Mouse (Mus musculus): Measurements from ENCODE around the gene Mpzl2. TPM values are rescaled to one million over a fixed set of nuclear protein-coding genes. Genes with fewer than 3 reads are reported as not detected.

Gene Mpzl2
- polyA plus RNA-seq, 1 experiment from 2014 or later: 46.2 TPM

GRCm38 (mm10) chr9:45088040-45088439 is 48.4 kb downstream of the Mpzl2 start:
- no peaks in the 10 kb centered on the region for H3K4me1 ChIP-seq (ENCODE audit: control insufficient read depth, insufficient read depth, low read length)
- no peak overlapping the region for H3K9ac ChIP-seq (ENCODE audit: low read length)
- H3K27ac ChIP-seq (ENCODE audit: low read length): no peak overlapping the region
- ATAC-seq (ENCODE audit: insufficient read depth, low FRiP score): no peak
- H3K4me3 ChIP-seq (replicated peaks; ENCODE audit: low read length): no peak overlapping the region
- no peaks in the 10 kb centered on the region for H3K9me3 ChIP-seq (replicated peaks; ENCODE audit: control insufficient read depth, low read length)
- H3K36me3 ChIP-seq (ENCODE audit: control insufficient read depth, insufficient read depth, low read length): no peaks in the 10 kb centered on the region
- no peak overlapping the region for H3K4me2 ChIP-seq (ENCODE audit: low read depth, low read length)
- no peaks in the 10 kb centered on the region for H3K27me3 ChIP-seq (ENCODE audit: control insufficient read depth, insufficient read depth, low read length)

GRCm38 (mm10) chr9:45090811-45091210 is 51.2 kb downstream of the Mpzl2 start:
- Histone ChIP-seq H3K4me1 (ENCODE audit: control insufficient read depth, insufficient read depth, low read length) (no peaks in the 10 kb centered on the region), H3K27ac (ENCODE audit: low read length) (no peak overlapping the region), H3K36me3 (ENCODE audit: control insufficient read depth, insufficient read depth, low read length) (no peaks in the 10 kb centered on the region), H3K27me3 (ENCODE audit: control insufficient read depth, insufficient read depth, low read length) (no peaks in the 10 kb centered on the region), H3K4me2 (ENCODE audit: low read depth, low read length) (no peak overlapping the region), H3K9ac (ENCODE audit: low read length) (no peak overlapping the region), H3K9me3 (replicated peaks; ENCODE audit: control insufficient read depth, low read length) (no peaks in the 10 kb centered on the region), H3K4me3 (replicated peaks; ENCODE audit: low read length) (no peak overlapping the region)
- 61% methylated on average over 3 of the region's 3 CpGs for WGBS
- no peak for ATAC-seq (ENCODE audit: insufficient read depth, low FRiP score)

GRCm38 (mm10) chr9:45092641-45093040 is 53.0 kb downstream of the Mpzl2 start:
- Histone ChIP-seq H3K36me3 (ENCODE audit: control insufficient read depth, insufficient read depth, low read length) (no peaks in the 10 kb centered on the region), H3K27ac (ENCODE audit: low read length) (peak overlapping the region; percentile 7; the same call in 1 of the 2 replicates), H3K4me3 (replicated peaks; ENCODE audit: low read length) (no peak overlapping the region), H3K9me3 (replicated peaks; ENCODE audit: control insufficient read depth, low read length) (no peaks in the 10 kb centered on the region), H3K4me1 (ENCODE audit: control insufficient read depth, insufficient read depth, low read length) (no peaks in the 10 kb centered on the region), H3K4me2 (ENCODE audit: low read depth, low read length) (no peak overlapping the region), H3K27me3 (ENCODE audit: control insufficient read depth, insufficient read depth, low read length) (no peaks in the 10 kb centered on the region), H3K9ac (ENCODE audit: low read length) (no peak overlapping the region)
- WGBS: 59% methylated on average over 4 of the region's 4 CpGs
- ATAC-seq (ENCODE audit: insufficient read depth, low FRiP score): no peak

GRCm38 (mm10) chr9:45095149-45095937 is 55.7 kb downstream of the Mpzl2 start:
- Histone ChIP-seq H3K4me2 (ENCODE audit: low read depth, low read length) (no peak overlapping the region), H3K4me3 (replicated peaks; ENCODE audit: low read length) (no peak overlapping the region), H3K9me3 (replicated peaks; ENCODE audit: control insufficient read depth, low read length) (no peaks in the 10 kb centered on the region), H3K27me3 (ENCODE audit: control insufficient read depth, insufficient read depth, low read length) (no peaks in the 10 kb centered on the region), H3K36me3 (ENCODE audit: control insufficient read depth, insufficient read depth, low read length) (no peaks in the 10 kb centered on the region), H3K27ac (ENCODE audit: low read length) (no peak overlapping the region), H3K4me1 (ENCODE audit: control insufficient read depth, insufficient read depth, low read length) (no peaks in the 10 kb centered on the region), H3K9ac (ENCODE audit: low read length) (no peak overlapping the region)
- no peak for ATAC-seq (ENCODE audit: insufficient read depth, low FRiP score)
- WGBS: 74% methylated on average over 6 of the region's 6 CpGs

GRCm38 (mm10) chr9:45097877-45098276 is 58.3 kb downstream of the Mpzl2 start:
- Histone ChIP-seq H3K36me3 (ENCODE audit: control insufficient read depth, insufficient read depth, low read length) (no peaks in the 10 kb centered on the region), H3K9ac (ENCODE audit: low read length) (no peak overlapping the region), H3K9me3 (replicated peaks; ENCODE audit: control insufficient read depth, low read length) (no peaks in the 10 kb centered on the region), H3K4me1 (ENCODE audit: control insufficient read depth, insufficient read depth, low read length) (no peaks in the 10 kb centered on the region), H3K4me3 (replicated peaks; ENCODE audit: low read length) (no peak overlapping the region), H3K4me2 (ENCODE audit: low read depth, low read length) (no peak overlapping the region), H3K27me3 (ENCODE audit: control insufficient read depth, insufficient read depth, low read length) (no peaks in the 10 kb centered on the region), H3K27ac (ENCODE audit: low read length) (no peak overlapping the region)
- 83% methylated on average over 5 of the region's 5 CpGs for WGBS
- no peak for ATAC-seq (ENCODE audit: insufficient read depth, low FRiP score)

GRCm38 (mm10) chr9:45098426-45098825 is 58.8 kb downstream of the Mpzl2 start:
- no peak for ATAC-seq (ENCODE audit: insufficient read depth, low FRiP score)
- Histone ChIP-seq H3K27ac (ENCODE audit: low read length) (no peak overlapping the region), H3K4me1 (ENCODE audit: control insufficient read depth, insufficient read depth, low read length) (no peaks in the 10 kb centered on the region)

GRCm38 (mm10) chr9:45102528-45102927 is 62.9 kb downstream of the Mpzl2 start:
- no peaks in the 10 kb centered on the region for H3K36me3 ChIP-seq (ENCODE audit: control insufficient read depth, insufficient read depth, low read length)
- ATAC-seq (ENCODE audit: insufficient read depth, low FRiP score): no peak
- no peaks in the 10 kb centered on the region for H3K4me1 ChIP-seq (ENCODE audit: control insufficient read depth, insufficient read depth, low read length)
- peak overlapping the region; percentile 64; the same call in 1 of the 2 replicates for H3K27ac ChIP-seq (ENCODE audit: low read length)
- no peaks in the 10 kb centered on the region for H3K27me3 ChIP-seq (ENCODE audit: control insufficient read depth, insufficient read depth, low read length)
- no peak overlapping the region for H3K4me2 ChIP-seq (ENCODE audit: low read depth, low read length)
- H3K4me3 ChIP-seq (replicated peaks; ENCODE audit: low read length): no peak overlapping the region
- 82% methylated on average over 1 of the region's 1 CpGs for WGBS
- no peak overlapping the region for H3K9ac ChIP-seq (ENCODE audit: low read length)
- H3K9me3 ChIP-seq (replicated peaks; ENCODE audit: control insufficient read depth, low read length): no peaks in the 10 kb centered on the region

More at GRCm38 (mm10) chr9:45098426-45098825, 58.8 kb downstream of the Mpzl2 start:
- Histone ChIP-seq H3K36me3 (ENCODE audit: control insufficient read depth, insufficient read depth, low read length) (no peaks in the 10 kb centered on the region), H3K9me3 (replicated peaks; ENCODE audit: control insufficient read depth, low read length) (no peaks in the 10 kb centered on the region), H3K4me2 (ENCODE audit: low read depth, low read length) (no peak overlapping the region), H3K9ac (ENCODE audit: low read length) (no peak overlapping the region), H3K4me3 (replicated peaks; ENCODE audit: low read length) (no peak overlapping the region), H3K27me3 (ENCODE audit: control insufficient read depth, insufficient read depth, low read length) (no peaks in the 10 kb centered on the region)
- 35% methylated on average over 3 of the region's 3 CpGs for WGBS

- Histone ChIP-seq H3K27ac (ENCODE audit: low read length) (peak overlapping the region; percentile 64), H3K4me3 (replicated peaks; ENCODE audit: low read length) (no peak overlapping the region)
Observed at GRCm38 (mm10) chr9:45103211-45103979, 63.8 kb downstream of the Mpzl2 start.

More at GRCm38 (mm10) chr9:45103211-45103979, 63.8 kb downstream of the Mpzl2 start:
- H3K4me1 ChIP-seq (ENCODE audit: control insufficient read depth, insufficient read depth, low read length): no peaks in the 10 kb centered on the region
- peak; percentile 85; the same call in 1 of the 2 replicates for ATAC-seq (ENCODE audit: insufficient read depth, low FRiP score)
- H3K9me3 ChIP-seq (replicated peaks; ENCODE audit: control insufficient read depth, low read length): no peaks in the 10 kb centered on the region
- WGBS: 49% methylated on average over 11 of the region's 11 CpGs
- H3K27me3 ChIP-seq (ENCODE audit: control insufficient read depth, insufficient read depth, low read length): no peaks in the 10 kb centered on the region
- H3K9ac ChIP-seq (ENCODE audit: low read length): no peak overlapping the region
- peak overlapping the region; percentile 9; the same call in 1 of the 2 replicates for H3K4me2 ChIP-seq (ENCODE audit: low read depth, low read length)
- no peaks in the 10 kb centered on the region for H3K36me3 ChIP-seq (ENCODE audit: control insufficient read depth, insufficient read depth, low read length)
